Mouse (Mus musculus) brain, embryonic 14.5 days (tissue): Measurements from ENCODE around the gene 1810049J17Rik.

ENCODE experiments used
- CTCF ChIP-seq: fragments of 200-500 bp; IDR thresholded peaks from 2 replicates; pipeline ENCODE4 v1.5.1; 2012; ENCODE audit warnings: inconsistent platforms, mild to moderate bottlenecking, moderate library complexity, borderline replicate concordance; ENCODE audit not compliant: insufficient read depth, insufficient read length; ENCODE audit errors: extremely low read depth
- POLR2A ChIP-seq: fragments of 200-500 bp; IDR thresholded peaks from 2 replicates; pipeline ENCODE4 v1.6.1; 2012; ENCODE audit warnings: mild to moderate bottlenecking, inconsistent platforms, borderline replicate concordance; ENCODE audit not compliant: poor library complexity, insufficient read depth, insufficient read length, severe bottlenecking; ENCODE audit errors: extremely low read depth

GRCm38 (mm10) chr15:12362701-12363040 is 41.0 kb upstream of the 1810049J17Rik start:
- no peak for TF ChIP-seq CTCF
- TF ChIP-seq POLR2A: no peak
